Mouse (Mus musculus) heart, embryonic 13.5 days (tissue): ENCODE data around the gene Gm11213. TPM values are rescaled to one million over a fixed set of nuclear protein-coding genes. Genes with fewer than 3 reads are reported as not detected.

Experiments
- ATAC-seq: fragments of 200-750 bp; cut with Nextera tagmentation; 2 replicates; pipeline ENCODE4 v1.8.0; 2017; ENCODE audit warnings: moderate TSS enrichment; ENCODE audit not compliant: insufficient number of reproducible peaks, low FRiP score, low TSS enrichment; ENCODE audit errors: extremely low read depth
- H3K27ac ChIP-seq: fragments of 300-500 bp; sonication (generic); replicated peaks from 2 replicates; pipeline ENCODE4 v1.5.1; 2015; ENCODE audit warnings: moderate library complexity, mild to moderate bottlenecking, inconsistent platforms
- H3K27me3 ChIP-seq: fragments of 300-500 bp; sonication (generic); replicated peaks from 2 replicates; pipeline ENCODE4 v1.6.1; 2015; ENCODE audit warnings: mild to moderate bottlenecking, inconsistent platforms
- H3K36me3 ChIP-seq: fragments of 300-500 bp; sonication (generic); 2 replicates; pipeline ENCODE4 v1.6.1; 2015; ENCODE audit warnings: mild to moderate bottlenecking, inconsistent platforms
- H3K4me1 ChIP-seq: fragments of 300-500 bp; sonication (generic); 2 replicates; pipeline ENCODE4 v1.6.1; 2015; ENCODE audit warnings: inconsistent platforms
- H3K4me2 ChIP-seq: fragments of 300-500 bp; sonication (generic); 2 replicates; pipeline ENCODE4 v1.6.1; 2015; ENCODE audit warnings: inconsistent platforms, mild to moderate bottlenecking, moderate library complexity
- H3K4me3 ChIP-seq: fragments of 300-500 bp; sonication (generic); 2 replicates; pipeline ENCODE4 v1.5.1; 2015; ENCODE audit warnings: moderate library complexity, mild to moderate bottlenecking, inconsistent platforms
- H3K9ac ChIP-seq: fragments of 300-500 bp; sonication (generic); 2 replicates; pipeline ENCODE4 v1.6.1; 2015; ENCODE audit warnings: inconsistent platforms, mild to moderate bottlenecking, moderate library complexity
- H3K9me3 ChIP-seq: fragments of 300-500 bp; sonication (generic); 2 replicates; pipeline ENCODE4 v1.6.1; 2016; ENCODE audit warnings: inconsistent platforms
- WGBS: fragments of 180-500 bp; shearing (Covaris S2); methylation state at CpG from one replicate; pipeline ENCODE4 v1.1.7; 2015; ENCODE audit warnings: mixed read lengths; 5-methylcytosine and 5-hydroxymethylcytosine counted together
- polyA plus RNA-seq: library from polyadenylated mRNA; unstranded; fragments of >200 nt; fragmentation: Nextera tagmentation; extraction: Ambion mirVana; gene quantifications from 2 replicates; pipeline ENCODE4 v1.2.1, GENCODE M21; 2015

Gm11213 gene
- polyA plus RNA-seq, 1 experiment from 2014 or later: not detected

DNA sequence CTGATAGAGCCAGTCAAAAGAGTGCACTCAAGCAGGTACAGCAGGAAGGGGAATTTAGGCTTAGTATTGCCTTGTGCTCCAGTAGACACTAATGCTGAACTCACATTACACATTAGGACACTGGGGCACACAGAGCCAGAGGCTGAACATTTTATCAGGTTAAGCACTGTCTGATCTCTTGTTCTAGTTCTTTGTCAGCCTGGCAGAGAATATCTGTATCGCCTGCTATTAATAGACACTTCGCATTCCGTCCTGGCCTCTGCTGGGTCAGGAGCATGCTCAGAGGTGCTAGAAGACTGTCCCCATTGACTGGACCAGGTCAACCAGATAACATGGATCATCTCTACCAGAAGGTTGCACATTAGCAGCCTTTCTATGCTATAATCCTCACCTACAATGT is 484 bp upstream of the Gm11213 start:
- Histone ChIP-seq H3K36me3 (no peaks in the 10 kb centered on the region), H3K4me1 (peaks cover 11% of the 10 kb centered on the region), H3K27me3 (no peaks in the 10 kb centered on the region), H3K9me3 (no peaks in the 10 kb centered on the region), H3K4me3 (no peak overlapping the region), H3K27ac (peak overlapping the region; percentile 73), H3K9ac (no peak overlapping the region), H3K4me2 (no peak overlapping the region)
- 46% methylated on average over 3 of the region's 3 CpGs for WGBS
- ATAC-seq: peak; percentile 19; the same call in 1 of the 2 replicates

DNA sequence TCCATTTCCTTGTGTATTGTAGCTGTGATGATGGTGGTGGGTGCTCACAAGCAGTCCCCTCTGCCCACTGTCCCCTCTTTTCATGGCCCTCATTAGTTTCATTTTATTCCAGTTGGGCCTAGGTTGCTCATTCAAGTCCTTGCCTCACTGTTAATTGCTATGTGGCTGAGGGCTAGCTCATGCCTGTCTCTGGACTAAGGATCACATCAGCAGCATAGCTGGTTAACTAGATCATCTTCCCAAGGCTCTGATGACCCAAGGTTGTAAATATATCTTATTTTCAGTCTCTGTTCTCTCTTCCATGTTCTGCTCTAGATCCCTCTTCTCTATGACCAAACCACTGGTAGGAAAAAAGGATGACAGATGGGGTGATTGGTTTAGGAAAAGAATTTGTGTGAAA is 3.8 kb downstream of the Gm11213 start:
- Histone ChIP-seq H3K27me3 (no peaks in the 10 kb centered on the region), H3K4me3 (no peak overlapping the region), H3K27ac (no peak overlapping the region), H3K4me2 (no peak overlapping the region), H3K36me3 (no peaks in the 10 kb centered on the region), H3K9ac (no peak overlapping the region), H3K9me3 (peaks cover 4% of the 10 kb centered on the region; the same call in 1 of the 2 replicates), H3K4me1 (peaks cover 11% of the 10 kb centered on the region)
- no peak for ATAC-seq

DNA sequence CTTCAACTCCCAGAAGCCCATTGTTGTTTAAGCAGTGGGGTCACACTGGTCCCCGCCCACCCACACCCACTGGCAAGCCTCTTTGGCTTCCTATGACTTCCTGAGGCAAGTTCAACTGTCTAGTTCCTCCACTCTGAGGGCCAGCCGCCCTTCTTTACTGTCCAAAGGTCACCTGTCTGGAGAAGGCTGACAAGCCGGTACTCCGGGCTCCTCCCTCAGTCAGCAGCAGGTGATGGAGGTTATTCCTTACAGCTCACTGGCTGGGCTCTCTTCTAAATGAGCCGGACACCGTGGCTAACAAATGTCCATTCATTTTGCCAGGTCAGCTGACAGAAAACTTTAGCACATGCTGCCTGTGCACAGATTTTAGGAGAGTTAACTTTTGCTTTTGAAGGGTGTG is 4.3 kb downstream of the Gm11213 start:
- Histone ChIP-seq H3K9ac (no peak overlapping the region), H3K4me2 (no peak overlapping the region), H3K9me3 (peaks cover 4% of the 10 kb centered on the region; the same call in 1 of the 2 replicates), H3K4me1 (peaks cover 9% of the 10 kb centered on the region), H3K27ac (no peak overlapping the region), H3K4me3 (no peak overlapping the region), H3K36me3 (no peaks in the 10 kb centered on the region), H3K27me3 (no peaks in the 10 kb centered on the region)
- 74% methylated on average over 6 of the region's 6 CpGs for WGBS
- ATAC-seq: no peak

- no peaks in the 10 kb centered on the region for H3K27me3 ChIP-seq
- 76% methylated on average over 4 of the region's 4 CpGs for WGBS
- H3K36me3 ChIP-seq: no peaks in the 10 kb centered on the region
- no peak overlapping the region for H3K4me2 ChIP-seq
- H3K27ac ChIP-seq: no peak overlapping the region
- H3K4me1 ChIP-seq: peaks cover 16% of the 10 kb centered on the region
- no peak for ATAC-seq
- peaks cover 4% of the 10 kb centered on the region; the same call in 1 of the 2 replicates for H3K9me3 ChIP-seq
- H3K9ac ChIP-seq: no peak overlapping the region
- H3K4me3 ChIP-seq: no peak overlapping the region
Observed at GRCm38 (mm10) chr4:63596010-63596409, 9.1 kb downstream of the Gm11213 start.

DNA sequence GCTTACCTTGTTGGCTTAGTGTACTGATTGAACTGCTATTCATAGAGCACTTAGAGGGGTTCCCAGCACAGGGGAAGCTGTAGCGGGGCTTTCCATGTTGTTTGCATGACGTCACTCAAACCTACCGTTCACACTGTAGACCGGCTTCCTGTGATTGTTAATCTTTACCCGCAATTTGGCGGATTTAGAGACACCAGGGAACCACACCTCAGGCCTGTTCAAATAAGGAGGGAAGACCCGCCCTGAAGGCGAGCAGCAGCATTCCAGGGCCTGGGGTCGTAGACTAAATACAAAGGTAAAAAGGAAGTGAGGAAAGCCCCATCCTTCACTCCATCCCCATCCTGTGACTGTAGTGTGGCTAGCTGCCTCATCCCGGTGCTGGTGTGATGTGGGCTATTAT is 9.8 kb downstream of the Gm11213 start:
- no peaks in the 10 kb centered on the region for H3K36me3 ChIP-seq
- peaks cover 4% of the 10 kb centered on the region; the same call in 1 of the 2 replicates for H3K9me3 ChIP-seq
- peaks cover 16% of the 10 kb centered on the region for H3K4me1 ChIP-seq
- no peak overlapping the region for H3K4me2 ChIP-seq
- H3K27ac ChIP-seq: no peak overlapping the region
- no peak for ATAC-seq
- no peaks in the 10 kb centered on the region for H3K27me3 ChIP-seq
- no peak overlapping the region for H3K9ac ChIP-seq
- 48% methylated on average over 10 of the region's 10 CpGs for WGBS
- H3K4me3 ChIP-seq: no peak overlapping the region

- no peak overlapping the region for H3K4me3 ChIP-seq
- ATAC-seq: no peak
- 59% methylated on average over 5 of the region's 5 CpGs for WGBS
- no peaks in the 10 kb centered on the region for H3K27me3 ChIP-seq
- no peaks in the 10 kb centered on the region for H3K36me3 ChIP-seq
- H3K4me2 ChIP-seq: no peak overlapping the region
- H3K27ac ChIP-seq: 0 out of 2 replicates have a peak overlapping the region, but pooled peaks have one; percentile 2
- H3K9ac ChIP-seq: no peak overlapping the region
- H3K4me1 ChIP-seq: peaks cover 16% of the 10 kb centered on the region
- H3K9me3 ChIP-seq: peaks cover 4% of the 10 kb centered on the region; the same call in 1 of the 2 replicates
Observed at GRCm38 (mm10) chr4:63594459-63595110, 10.5 kb downstream of the Gm11213 start.

DNA sequence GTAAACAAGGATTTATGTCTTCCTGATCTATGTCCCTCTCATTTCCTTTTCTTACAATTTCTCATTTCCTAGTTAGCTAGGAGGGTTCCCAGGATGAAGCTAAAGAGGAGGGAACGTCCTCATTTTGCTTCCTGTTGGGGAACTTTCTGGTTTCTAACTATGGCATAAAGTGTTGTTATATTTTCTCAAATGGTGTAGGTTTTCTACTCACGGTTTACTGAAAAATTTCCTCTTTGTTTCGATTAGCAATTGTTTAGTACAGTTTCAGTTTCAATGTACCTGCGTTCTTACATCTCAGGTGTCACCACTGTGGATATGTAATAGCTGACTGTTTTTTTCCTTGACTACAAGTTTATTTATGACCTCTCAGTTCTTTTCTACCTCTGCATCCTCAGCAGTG is 14.5 kb downstream of the Gm11213 start:
- Histone ChIP-seq H3K4me3 (no peak overlapping the region), H3K27ac (no peak overlapping the region), H3K9ac (no peak overlapping the region), H3K36me3 (no peaks in the 10 kb centered on the region), H3K27me3 (no peaks in the 10 kb centered on the region), H3K4me2 (no peak overlapping the region), H3K9me3 (no peaks in the 10 kb centered on the region), H3K4me1 (peaks cover 21% of the 10 kb centered on the region)
- ATAC-seq: no peak
- 76% methylated on average over 4 of the region's 4 CpGs for WGBS

GRCm38 (mm10) chr4:63589987-63590386 is 15.1 kb downstream of the Gm11213 start:
- no peaks in the 10 kb centered on the region; the same call in 1 of the 2 replicates for H3K36me3 ChIP-seq
- H3K4me3 ChIP-seq: no peak overlapping the region
- no peak overlapping the region for H3K27ac ChIP-seq
- H3K4me2 ChIP-seq: no peak overlapping the region
- H3K9me3 ChIP-seq: no peaks in the 10 kb centered on the region
- no peak overlapping the region for H3K9ac ChIP-seq
- no peak for ATAC-seq
- H3K4me1 ChIP-seq: peaks cover 16% of the 10 kb centered on the region
- 77% methylated on average over 7 of the region's 7 CpGs for WGBS
- no peaks in the 10 kb centered on the region for H3K27me3 ChIP-seq

DNA sequence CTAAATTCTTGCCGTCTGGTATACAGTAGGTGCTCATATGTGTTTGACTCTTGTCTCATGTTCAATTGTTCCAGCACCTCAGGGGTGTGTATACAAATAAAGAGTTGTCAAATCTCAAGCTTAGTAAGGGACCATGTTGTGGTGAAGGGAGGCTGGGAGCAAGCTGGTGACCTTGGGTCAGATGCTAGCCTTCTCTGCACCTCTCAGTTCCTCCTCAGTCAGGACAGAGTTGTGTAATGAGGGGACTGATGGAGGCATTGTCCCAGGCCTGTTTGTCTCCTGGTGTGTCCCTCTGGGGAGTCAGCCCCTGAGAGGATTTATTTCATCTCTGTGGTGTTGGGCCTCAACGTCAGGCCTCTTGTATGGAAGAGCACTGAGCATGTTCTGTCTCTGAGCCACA is 18.8 kb downstream of the Gm11213 start:
- Histone ChIP-seq H3K9ac (no peak overlapping the region), H3K4me2 (no peak overlapping the region), H3K36me3 (no peaks in the 10 kb centered on the region; the same call in 1 of the 2 replicates), H3K27me3 (no peaks in the 10 kb centered on the region), H3K4me3 (no peak overlapping the region), H3K27ac (no peak overlapping the region), H3K9me3 (no peaks in the 10 kb centered on the region), H3K4me1 (peaks cover 5% of the 10 kb centered on the region; the same call in 1 of the 2 replicates)
- ATAC-seq: no peak
- WGBS: 76% methylated on average over 2 of the region's 2 CpGs

DNA sequence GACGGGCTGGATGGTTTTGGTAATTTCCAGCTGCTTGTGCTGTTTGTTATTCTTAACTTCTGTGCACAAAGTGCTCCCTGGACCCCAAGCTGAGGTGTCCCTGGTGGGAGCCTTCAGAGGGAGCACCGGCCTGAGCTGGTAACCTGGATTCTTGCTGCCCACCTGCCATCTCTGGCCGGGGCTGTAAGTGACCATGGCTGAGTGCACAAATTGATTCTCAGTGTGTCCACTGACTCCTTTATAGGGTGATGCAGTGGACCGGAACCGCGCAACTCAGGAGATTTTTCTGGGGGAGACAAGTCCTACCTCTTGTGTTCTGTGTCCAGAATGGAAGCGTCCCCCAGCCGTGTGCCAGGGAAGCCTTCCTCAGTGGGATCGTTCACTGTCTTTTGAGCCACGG is 19.8 kb downstream of the Gm11213 start:
- ATAC-seq: no peak
- H3K9ac ChIP-seq: no peak overlapping the region
- peaks cover 5% of the 10 kb centered on the region; the same call in 1 of the 2 replicates for H3K4me1 ChIP-seq
- H3K4me3 ChIP-seq: no peak overlapping the region
- no peak overlapping the region for H3K4me2 ChIP-seq
- H3K36me3 ChIP-seq: no peaks in the 10 kb centered on the region; the same call in 1 of the 2 replicates
- no peak overlapping the region for H3K27ac ChIP-seq
- H3K9me3 ChIP-seq: no peaks in the 10 kb centered on the region
- H3K27me3 ChIP-seq: no peaks in the 10 kb centered on the region
- WGBS: 87% methylated on average over 10 of the region's 10 CpGs

- no peak overlapping the region for H3K4me3 ChIP-seq
- ATAC-seq: no peak
- H3K27me3 ChIP-seq: no peaks in the 10 kb centered on the region
- no peak overlapping the region for H3K4me2 ChIP-seq
- peaks cover 5% of the 10 kb centered on the region for H3K36me3 ChIP-seq
- H3K27ac ChIP-seq: no peak overlapping the region
- H3K9me3 ChIP-seq: 0 out of 2 replicates have a peak, but pooled peaks cover 2% of the 10 kb centered on the region
- peaks cover 5% of the 10 kb centered on the region; the same call in 1 of the 2 replicates for H3K4me1 ChIP-seq
- WGBS: 73% methylated on average over 5 of the region's 5 CpGs
- H3K9ac ChIP-seq: no peak overlapping the region
Observed at GRCm38 (mm10) chr4:63582580-63582979, 22.5 kb downstream of the Gm11213 start.

DNA sequence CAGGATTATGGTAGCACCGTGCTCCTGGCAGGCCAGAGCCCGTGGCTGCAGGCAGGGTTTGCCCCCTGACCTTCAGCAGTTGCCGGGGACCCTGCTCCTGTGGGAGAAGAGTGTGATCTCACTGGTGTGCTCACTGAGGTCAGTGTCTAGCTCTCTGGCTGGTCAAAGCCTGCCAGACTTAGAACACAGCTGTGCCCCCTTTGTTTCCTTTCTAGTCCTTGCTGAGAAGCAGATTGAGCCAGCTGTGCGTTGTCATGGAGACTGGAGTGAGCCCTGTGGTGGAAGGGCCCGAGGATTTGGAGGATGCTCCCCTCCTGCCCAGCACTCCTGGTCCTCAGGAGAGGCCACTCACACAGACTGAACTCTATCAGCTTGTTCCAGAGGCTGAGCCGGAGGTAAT is 25.0 kb downstream of the Gm11213 start:
- H3K4me1 ChIP-seq: no peaks in the 10 kb centered on the region
- H3K9me3 ChIP-seq: 0 out of 2 replicates have a peak, but pooled peaks cover 6% of the 10 kb centered on the region
- H3K27me3 ChIP-seq: no peaks in the 10 kb centered on the region
- ATAC-seq: no peak; the same call in 1 of the 2 replicates
- H3K9ac ChIP-seq: no peak overlapping the region
- no peak overlapping the region for H3K27ac ChIP-seq
- peaks cover 9% of the 10 kb centered on the region for H3K36me3 ChIP-seq
- H3K4me3 ChIP-seq: no peak overlapping the region
- no peak overlapping the region for H3K4me2 ChIP-seq
- 54% methylated on average over 6 of the region's 6 CpGs for WGBS
